Mouse (Mus musculus) C2C12 (cell line): ENCODE measurements around the gene Sh3kbp1. TPM values are rescaled to one million over a fixed set of nuclear protein-coding genes. Genes with fewer than 3 reads are reported as not detected.

Source experiments
- H3K27me3 ChIP-seq: one replicate; pipeline ENCODE4 v1.6.1; 2011; ENCODE audit not compliant: control insufficient read depth, insufficient read depth, insufficient read length
- H3K36me3 ChIP-seq: one replicate; pipeline ENCODE4 v1.6.1; 2011; ENCODE audit not compliant: control insufficient read depth, insufficient read depth
- H3K4me3 ChIP-seq: one replicate; pipeline ENCODE4 v1.5.1; 2011; ENCODE audit warnings: mild to moderate bottlenecking, control low read depth; ENCODE audit not compliant: poor library complexity, insufficient read depth, severe bottlenecking
- H3K79me2 ChIP-seq: one replicate; pipeline ENCODE4 v1.6.1; 2011; ENCODE audit not compliant: control insufficient read depth, insufficient read depth
- H3K79me3 ChIP-seq: one replicate; pipeline ENCODE4 v1.6.1; 2011; ENCODE audit warnings: low read depth, control low read depth
- H3ac ChIP-seq: one replicate; pipeline ENCODE3; 2011; ENCODE audit warnings: low read depth; ENCODE audit not compliant: control insufficient read depth, insufficient read length
- CEBPB ChIP-seq: IDR thresholded peaks from one replicate; pipeline ENCODE4 v1.6.1; 2011; ENCODE audit warnings: low read depth, mild to moderate bottlenecking, control low read depth, moderate library complexity
- CTCF ChIP-seq: IDR thresholded peaks from one replicate; pipeline ENCODE4 v1.5.1; 2011; ENCODE audit not compliant: control insufficient read depth, insufficient read depth, insufficient read length
- FOSL1 ChIP-seq: IDR thresholded peaks from one replicate; pipeline ENCODE4 v1.8.0; 2011; ENCODE audit warnings: mild to moderate bottlenecking, low read length; ENCODE audit not compliant: poor library complexity, insufficient read depth, severe bottlenecking
- MAX ChIP-seq: IDR thresholded peaks from one replicate; pipeline ENCODE4 v1.6.1; 2011; ENCODE audit warnings: mild to moderate bottlenecking, control low read depth
- MYOD1 ChIP-seq: IDR thresholded peaks from one replicate; pipeline ENCODE4 v1.6.1; 2011; ENCODE audit warnings: low read depth; ENCODE audit not compliant: control insufficient read depth, insufficient read length
- MYOG ChIP-seq: IDR thresholded peaks from one replicate; pipeline ENCODE4 v1.6.1; 2011; ENCODE audit not compliant: control insufficient read depth, insufficient read length; ENCODE audit errors: extremely low read depth
- USF1 ChIP-seq: IDR thresholded peaks from one replicate; pipeline ENCODE4 v1.6.1; 2011; ENCODE audit warnings: low read depth, mild to moderate bottlenecking, control low read depth, moderate library complexity
- polyA plus RNA-seq: library from polyadenylated mRNA; unstranded; fragments of >200 nt; fragmentation: generic; extraction: Trizol; gene quantifications from one replicate; pipeline ENCODE4 v1.2.1, GENCODE M21; 2012; ENCODE audit warnings: missing spikeins

Sh3kbp1 gene
- polyA plus RNA-seq, 1 experiment: 46.2 TPM

- H3K79me3 ChIP-seq: peaks cover 22% of the 10 kb centered on the region
- peaks cover 27% of the 10 kb centered on the region for H3K79me2 ChIP-seq
- no peak overlapping the region for H3K4me3 ChIP-seq
- TF ChIP-seq MYOG: no peak
- no peak for TF ChIP-seq CEBPB
- no peak for TF ChIP-seq USF1
- TF ChIP-seq MAX: no peak
- H3K36me3 ChIP-seq: peaks cover 17% of the 10 kb centered on the region
- no peaks in the 10 kb centered on the region for H3K27me3 ChIP-seq
- no peak overlapping the region for H3ac ChIP-seq
These were observed 252.4 kb downstream of the Sh3kbp1 start for GRCm38 (mm10) chrX:159879455-159879854.

DNA sequence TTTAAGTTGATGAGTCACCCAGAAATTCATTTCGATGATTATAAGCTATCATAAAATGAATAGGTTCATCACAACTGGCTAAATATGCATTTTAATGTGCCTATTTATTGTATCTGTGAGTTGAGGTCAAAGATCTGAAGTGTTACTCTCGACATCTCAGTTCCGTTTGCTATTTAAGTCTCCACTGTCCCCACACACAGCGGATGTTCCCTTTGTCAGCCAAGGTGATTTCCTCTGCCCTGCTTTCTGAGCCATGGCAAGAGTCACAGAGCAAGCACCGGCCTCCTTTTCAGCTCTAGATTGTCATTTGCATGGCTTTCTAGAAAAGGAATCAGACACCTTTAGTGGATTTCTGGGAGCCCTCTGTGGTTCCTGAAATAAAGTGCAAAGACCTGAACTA is 254.5 kb downstream of the Sh3kbp1 start:
- TF ChIP-seq MYOD1 (no peak), USF1 (no peak), MAX (no peak), FOSL1 (no peak), CTCF (no peak), CEBPB (no peak), MYOG (no peak)
- Histone ChIP-seq H3ac (no peak overlapping the region), H3K4me3 (no peak overlapping the region), H3K27me3 (no peaks in the 10 kb centered on the region), H3K79me2 (peaks cover 9% of the 10 kb centered on the region), H3K36me3 (peaks cover 17% of the 10 kb centered on the region), H3K79me3 (peaks cover 13% of the 10 kb centered on the region)

DNA sequence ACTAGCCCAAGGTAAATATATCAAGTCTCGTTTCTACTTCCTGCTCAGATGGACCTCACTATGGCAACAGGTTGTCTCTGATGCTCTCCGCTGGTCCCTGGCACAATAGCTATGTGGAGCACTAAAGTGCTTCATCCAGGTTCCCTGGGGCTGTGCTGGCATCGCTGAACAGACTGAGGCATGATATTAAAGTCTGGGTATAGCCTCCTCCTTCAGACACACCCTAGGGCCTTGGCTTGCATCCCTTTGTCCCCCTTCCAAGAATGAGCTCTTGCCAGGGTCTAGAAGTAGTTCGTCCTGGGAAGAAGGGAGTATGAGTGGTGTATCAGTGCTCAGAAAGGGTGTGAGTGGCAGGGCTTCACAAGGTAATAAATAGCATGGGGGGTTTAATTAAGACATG is 269.5 kb downstream of the Sh3kbp1 start:
- H3K79me3 ChIP-seq: no peaks in the 10 kb centered on the region
- peaks cover 5% of the 10 kb centered on the region for H3K36me3 ChIP-seq
- H3K4me3 ChIP-seq: no peak overlapping the region
- peaks cover 6% of the 10 kb centered on the region for H3K79me2 ChIP-seq
- TF ChIP-seq USF1 (no peak), MYOD1 (no peak), MYOG (no peak), FOSL1 (no peak), CTCF (no peak), MAX (no peak), CEBPB (no peak)
- no peaks in the 10 kb centered on the region for H3K27me3 ChIP-seq
- H3ac ChIP-seq: no peak overlapping the region

DNA sequence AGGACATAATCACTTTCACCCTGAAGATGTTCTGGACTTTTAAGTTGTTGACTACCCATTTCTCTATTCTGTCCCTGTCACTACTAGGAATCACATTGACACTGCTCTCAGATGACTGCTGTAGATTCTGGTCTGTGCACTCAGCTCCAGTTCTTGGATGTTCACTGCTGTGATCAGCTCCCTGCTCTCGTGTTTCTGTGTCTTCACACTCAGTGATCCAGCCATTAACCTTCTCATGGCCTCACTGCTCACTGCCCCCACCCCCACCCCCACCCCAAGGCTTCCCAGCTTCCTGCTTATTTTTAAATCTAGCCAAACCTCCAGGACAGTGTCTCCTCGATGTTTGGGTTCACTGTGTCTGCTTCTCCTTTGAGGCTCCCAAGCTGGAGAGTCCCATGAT is 271.0 kb downstream of the Sh3kbp1 start:
- Histone ChIP-seq H3ac (no peak overlapping the region), H3K27me3 (no peaks in the 10 kb centered on the region), H3K36me3 (peaks cover 6% of the 10 kb centered on the region), H3K79me3 (no peaks in the 10 kb centered on the region), H3K4me3 (no peak overlapping the region), H3K79me2 (peaks cover 6% of the 10 kb centered on the region)
- TF ChIP-seq CEBPB (no peak), USF1 (no peak), FOSL1 (no peak), MYOG (no peak)

DNA sequence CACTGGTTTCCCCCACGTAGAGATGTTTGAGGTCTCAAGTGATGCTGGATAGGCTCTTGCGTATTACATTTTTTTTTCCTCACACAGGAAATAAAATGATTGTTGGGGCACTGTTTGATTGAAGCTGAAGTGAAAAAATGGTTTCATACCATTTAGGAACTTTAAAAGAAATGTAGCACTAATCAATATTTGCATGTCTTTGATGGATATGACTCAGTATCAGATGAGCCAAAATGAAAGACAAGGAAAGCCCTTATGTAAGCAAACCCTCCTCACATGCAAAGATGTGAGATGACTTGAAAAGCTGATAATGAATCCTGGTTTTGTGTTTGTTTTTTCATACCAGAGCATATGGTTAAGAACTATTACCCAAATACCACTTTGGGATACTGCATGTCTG is 272.0 kb downstream of the Sh3kbp1 start:
- TF ChIP-seq CEBPB: no peak
- TF ChIP-seq USF1: no peak
- TF ChIP-seq FOSL1: no peak
- no peak for TF ChIP-seq MYOD1
- TF ChIP-seq MAX: no peak
- no peak for TF ChIP-seq MYOG
- no peak for TF ChIP-seq CTCF
- no peak overlapping the region for H3ac ChIP-seq
- peaks cover 6% of the 10 kb centered on the region for H3K79me2 ChIP-seq
- no peaks in the 10 kb centered on the region for H3K79me3 ChIP-seq
- no peaks in the 10 kb centered on the region for H3K27me3 ChIP-seq
- H3K36me3 ChIP-seq: peaks cover 6% of the 10 kb centered on the region
- H3K4me3 ChIP-seq: no peak overlapping the region

GRCm38 (mm10) chrX:159903421-159903820 is 276.3 kb downstream of the Sh3kbp1 start:
- no peaks in the 10 kb centered on the region for H3K79me3 ChIP-seq
- H3K36me3 ChIP-seq: peaks cover 6% of the 10 kb centered on the region
- H3ac ChIP-seq: no peak overlapping the region
- H3K4me3 ChIP-seq: no peak overlapping the region
- no peak for TF ChIP-seq CTCF
- no peak for TF ChIP-seq USF1
- TF ChIP-seq FOSL1: no peak
- TF ChIP-seq CEBPB: no peak
- H3K27me3 ChIP-seq: no peaks in the 10 kb centered on the region
- peaks cover 6% of the 10 kb centered on the region for H3K79me2 ChIP-seq
